Mouse (Mus musculus) B cell, adult 62 days (primary cell): ENCODE results near the gene Clic5. TPM values are rescaled to one million over a fixed set of nuclear protein-coding genes. Genes with fewer than 3 reads are reported as not detected.

Experiments
- total RNA-seq: library from RNA; stranded (reverse); gene quantifications from 4 replicates; pipeline ENCODE4 v1.2.4, GENCODE M21; 2023

Clic5 gene
- 0.09 TPM in 2 of 4 replicates, not detected in the others for total RNA-seq

DNA sequence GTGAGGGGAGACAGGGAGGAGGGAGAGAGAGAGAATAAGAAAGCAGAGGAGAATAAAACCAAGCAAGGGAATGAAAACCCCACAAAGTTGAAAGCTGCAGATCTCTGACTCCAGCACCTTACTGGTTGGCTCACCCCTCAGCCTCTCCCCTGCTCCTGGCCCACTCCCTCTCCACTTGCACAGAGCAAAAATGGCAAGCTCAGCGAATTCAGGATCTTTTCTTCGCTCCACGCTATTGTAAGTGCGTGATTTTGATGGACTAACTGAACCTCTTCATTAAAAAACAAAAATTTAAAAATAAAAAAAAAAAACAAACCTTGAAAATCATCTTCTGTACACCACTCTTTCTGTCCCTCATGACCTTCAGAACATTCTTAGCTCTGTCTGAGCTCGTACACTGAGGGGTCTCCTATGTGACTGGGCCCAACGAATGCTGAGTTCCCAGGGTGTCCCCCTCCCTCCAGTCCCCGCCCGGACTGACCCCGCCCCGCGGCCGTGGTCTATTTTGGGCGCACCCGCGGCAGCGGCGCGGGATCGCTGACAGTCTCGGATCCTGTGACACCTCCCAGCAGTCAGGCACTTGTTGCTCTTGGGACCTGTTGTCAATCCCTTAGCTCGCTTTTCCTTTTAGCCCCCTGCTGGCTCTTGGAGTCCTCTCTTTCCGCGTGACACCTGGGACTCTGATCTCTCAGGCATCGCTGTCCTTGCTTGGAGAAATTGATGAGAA lies at the start of gene Clic5:
Gene Clic5 (plus strand): TSS at position 543 of the 727 bp plus-strand sequence.

Other genes with a start within 250 kb of the Clic5 start
- gene Enpp5, start 109.8 kb upstream of the Clic5 start, total RNA-seq: 0.22 to 0.46 TPM (median 0.26 TPM) in 4 replicates
- 0.94 to 1.5 TPM (median 1.1 TPM) in 4 replicates for gene Enpp4, start 82.8 kb upstream of the Clic5 start, total RNA-seq